In the genomic region with DNA sequence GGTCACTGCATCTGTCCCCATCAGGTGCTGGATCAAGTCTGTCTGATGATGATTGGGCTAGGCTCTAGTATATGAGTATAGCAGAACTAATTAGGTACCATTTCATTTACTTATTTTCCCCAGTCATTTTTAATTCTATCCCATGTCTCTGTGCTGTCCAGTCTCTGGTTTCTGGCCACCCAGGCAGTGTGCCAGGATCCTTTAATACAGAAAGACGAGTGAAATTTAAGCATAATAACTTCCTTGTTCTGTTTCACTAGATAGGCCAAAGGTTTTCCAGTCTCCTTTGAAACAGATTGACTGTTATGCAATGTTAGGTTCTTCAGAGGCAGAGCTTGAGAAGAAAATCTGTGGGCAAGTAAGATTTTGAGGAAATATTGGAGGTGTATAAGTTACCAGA, we compare ENCODE assay signal across 24 mouse cellular contexts.
DNase-seq lines count a peak whose midpoint lies in the region; ATAC-seq lines count a peak whose summit lies in the region.
"Had no signal": no experiment of that assay in that cellular context is flagged by ENCODE, and none has a peak within 500 bp of the region (broad histone marks: within the 10 kb centered on the region; RNA-seq: fewer than 3 reads in every experiment).

No protein-coding gene starts in this region.

- 55% methylated on average over 1 of the region's 1 CpGs for WGBS in kidney, embryonic 16.5 days
- 68% methylated on average over 1 of the region's 1 CpGs for WGBS in liver, embryonic 11.5 days

- peak; percentile 17 for DNase-seq in adrenal gland, postnatal 10 days
- no peak for DNase-seq in adrenal gland, adult 18-20 months (ENCODE audit: low spot score in 2 of 2)
- DNase-seq in kidney, adult 8-10 months = peak; percentile 20 to 44
- peak; percentile 27 for DNase-seq in 3T3-L1 (ENCODE audit: low read depth, low spot score)
- peak; percentile 32 to 66 for DNase-seq in kidney, postnatal 36 days
- DNase-seq in liver, embryonic 11.5 days (ENCODE audit: low spot score) = no peak
- DNase-seq in layer of hippocampus, adult 9-11 months = no peak
- DNase-seq: adrenal gland, postnatal 25 days; cerebellum, adult 11-12 months; gastrocnemius, postnatal 10 days; liver; thymus, adult 2 months; thymus, postnatal 36 days had no signal

- no peak overlapping the region for H3K27ac ChIP-seq in kidney, embryonic 16.5 days (ENCODE audit: low read length)
- no peak overlapping the region for H3K27ac ChIP-seq in liver, embryonic 11.5 days (ENCODE audit: low read depth, low read length)
- H3K27ac ChIP-seq: embryonic facial prominence, embryonic 15.5 days; forebrain, embryonic 13.5 days; hindbrain, embryonic 10.5 days; hindbrain, embryonic 15.5 days; liver, embryonic 15.5 days; midbrain, embryonic 10.5 days; midbrain, embryonic 15.5 days; neural tube, embryonic 15.5 days had no signal

- no peaks in the 10 kb centered on the region for H3K4me1 ChIP-seq in kidney, embryonic 16.5 days (ENCODE audit: insufficient read depth, low read length)
- H3K4me1 ChIP-seq in liver, embryonic 11.5 days (replicated peaks; ENCODE audit: control insufficient read depth, insufficient read depth, low read length) = no peaks in the 10 kb centered on the region
- H3K4me1 ChIP-seq: embryonic facial prominence, embryonic 15.5 days; forebrain, embryonic 13.5 days; hindbrain, embryonic 10.5 days; hindbrain, embryonic 15.5 days; liver, embryonic 15.5 days; midbrain, embryonic 10.5 days; midbrain, embryonic 15.5 days; neural tube, embryonic 15.5 days had no signal

- no peak overlapping the region for H3K9ac ChIP-seq in kidney, embryonic 16.5 days (replicated peaks; ENCODE audit: low read length)
- no peak overlapping the region for H3K9ac ChIP-seq in liver, embryonic 11.5 days (ENCODE audit: low read depth, low read length)
- H3K9ac ChIP-seq: embryonic facial prominence, embryonic 15.5 days; forebrain, embryonic 13.5 days; hindbrain, embryonic 15.5 days; liver, embryonic 15.5 days; midbrain, embryonic 15.5 days; neural tube, embryonic 15.5 days had no signal

- no peaks in the 10 kb centered on the region for H3K9me3 ChIP-seq in kidney, embryonic 16.5 days (ENCODE audit: low read length)
- H3K9me3 ChIP-seq in liver, embryonic 11.5 days (ENCODE audit: control insufficient read depth, low read length) = no peaks in the 10 kb centered on the region
- H3K9me3 ChIP-seq: embryonic facial prominence, embryonic 15.5 days; forebrain, embryonic 13.5 days; G1E; hindbrain, embryonic 15.5 days; liver, embryonic 15.5 days; midbrain, embryonic 10.5 days; midbrain, embryonic 15.5 days had no signal

- no peak overlapping the region for H3K4me3 ChIP-seq in kidney, embryonic 16.5 days (ENCODE audit: low read length)
- no peak overlapping the region for H3K4me3 ChIP-seq in liver, embryonic 11.5 days (ENCODE audit: low read depth, low read length)
- H3K4me3 ChIP-seq: embryonic facial prominence, embryonic 15.5 days; forebrain, embryonic 13.5 days; hindbrain, embryonic 10.5 days; hindbrain, embryonic 15.5 days; liver, embryonic 15.5 days; midbrain, embryonic 10.5 days; midbrain, embryonic 15.5 days; neural tube, embryonic 15.5 days had no signal

- no peak overlapping the region for H3K4me2 ChIP-seq in kidney, embryonic 16.5 days (replicated peaks; ENCODE audit: low read depth, low read length)
- no peak overlapping the region for H3K4me2 ChIP-seq in liver, embryonic 11.5 days
- H3K4me2 ChIP-seq: embryonic facial prominence, embryonic 15.5 days; forebrain, embryonic 13.5 days; hindbrain, embryonic 15.5 days; liver, embryonic 15.5 days; midbrain, embryonic 15.5 days; neural tube, embryonic 15.5 days had no signal

- ATAC-seq in kidney, embryonic 16.5 days (ENCODE audit: low FRiP score, low TSS enrichment) = no peak
- no peak for ATAC-seq in liver, embryonic 11.5 days (replicated peaks; ENCODE audit: low FRiP score)
- ATAC-seq: forebrain, embryonic 13.5 days; inflammation-experienced regulatory T-cells, adult 6 months; midbrain, embryonic 15.5 days had no signal

- H3K36me3 ChIP-seq in kidney, embryonic 16.5 days (ENCODE audit: insufficient read depth, low read length) = no peaks in the 10 kb centered on the region
- no peaks in the 10 kb centered on the region for H3K36me3 ChIP-seq in liver, embryonic 11.5 days (ENCODE audit: control insufficient read depth, insufficient read depth, low read length)
- H3K36me3 ChIP-seq: embryonic facial prominence, embryonic 15.5 days; G1E; hindbrain, embryonic 10.5 days; hindbrain, embryonic 15.5 days; liver, embryonic 15.5 days; midbrain, embryonic 10.5 days; midbrain, embryonic 15.5 days; neural tube, embryonic 15.5 days had no signal

- no peaks in the 10 kb centered on the region for H3K27me3 ChIP-seq in kidney, embryonic 16.5 days (ENCODE audit: insufficient read depth, low read length)
- H3K27me3 ChIP-seq in liver, embryonic 11.5 days (replicated peaks; ENCODE audit: control insufficient read depth, insufficient read depth, low read length) = no peaks in the 10 kb centered on the region
- H3K27me3 ChIP-seq: embryonic facial prominence, embryonic 15.5 days; forebrain, embryonic 13.5 days; hindbrain, embryonic 15.5 days; liver, embryonic 15.5 days; midbrain, embryonic 15.5 days; neural tube, embryonic 15.5 days had no signal

Comparison
In these comparisons a context has a peak if more than half of its experiments do, and no peak if none do; other contexts are left out.
1. DNase-seq: peak in adrenal gland, postnatal 10 days (single experiment), kidney, adult 8-10 months (2 of 2), 3T3-L1 (single experiment) and kidney, postnatal 36 days (2 of 2); none in adrenal gland, adult 18-20 months (0 of 2), liver, embryonic 11.5 days (single experiment) and layer of hippocampus, adult 9-11 months (single experiment).